Mouse (Mus musculus) hindbrain, embryonic 13.5 days (tissue): Measurements from ENCODE around the gene Atp10b. TPM values are rescaled to one million over a fixed set of nuclear protein-coding genes. Genes with fewer than 3 reads are reported as not detected.
A peak's percentile ranks its signal among the peaks of the same experiment; 100 is the strongest.

ENCODE experiments used
- ATAC-seq: fragments of 200-750 bp; cut with Nextera tagmentation; 2 replicates; pipeline ENCODE4 v1.8.0; 2017; ENCODE audit warnings: moderate TSS enrichment; ENCODE audit not compliant: low FRiP score
- H3K27ac ChIP-seq: fragments of 300-500 bp; sonication (generic); 2 replicates; pipeline ENCODE4 v1.5.1; 2015; ENCODE audit warnings: inconsistent platforms, mild to moderate bottlenecking, moderate library complexity
- H3K27me3 ChIP-seq: fragments of 300-500 bp; sonication (generic); 2 replicates; pipeline ENCODE4 v1.6.1; 2015; ENCODE audit warnings: mild to moderate bottlenecking, inconsistent platforms
- H3K36me3 ChIP-seq: fragments of 300-500 bp; sonication (generic); 2 replicates; pipeline ENCODE4 v1.6.1; 2015; ENCODE audit warnings: mild to moderate bottlenecking, inconsistent platforms
- H3K4me1 ChIP-seq: fragments of 300-500 bp; sonication (generic); replicated peaks from 2 replicates; pipeline ENCODE4 v1.6.1; 2015; ENCODE audit warnings: inconsistent platforms
- H3K4me2 ChIP-seq: fragments of 300-500 bp; sonication (generic); 2 replicates; pipeline ENCODE4 v1.6.1; 2015; ENCODE audit warnings: inconsistent platforms, mild to moderate bottlenecking, moderate library complexity
- H3K4me3 ChIP-seq: fragments of 300-500 bp; sonication (generic); 2 replicates; pipeline ENCODE4 v1.5.1; 2015; ENCODE audit warnings: mild to moderate bottlenecking, inconsistent platforms
- H3K9ac ChIP-seq: fragments of 300-500 bp; sonication (generic); 2 replicates; pipeline ENCODE4 v1.6.1; 2015; ENCODE audit warnings: mild to moderate bottlenecking, inconsistent platforms
- H3K9me3 ChIP-seq: fragments of 300-500 bp; sonication (generic); 2 replicates; pipeline ENCODE4 v1.6.1; 2016; ENCODE audit warnings: inconsistent platforms
- WGBS: fragments of 180-500 bp; shearing (Covaris S2); methylation state at CpG from one replicate; pipeline ENCODE4 v1.1.7; 2015; 5-methylcytosine and 5-hydroxymethylcytosine counted together
- polyA plus RNA-seq: library from polyadenylated mRNA; unstranded; fragments of >200 nt; fragmentation: Nextera tagmentation; extraction: Ambion mirVana; gene quantifications from 2 replicates; pipeline ENCODE4 v1.2.1, GENCODE M21; 2015

Atp10b gene
- polyA plus RNA-seq, 1 experiment from 2014 or later, result 0.60 TPM

DNA sequence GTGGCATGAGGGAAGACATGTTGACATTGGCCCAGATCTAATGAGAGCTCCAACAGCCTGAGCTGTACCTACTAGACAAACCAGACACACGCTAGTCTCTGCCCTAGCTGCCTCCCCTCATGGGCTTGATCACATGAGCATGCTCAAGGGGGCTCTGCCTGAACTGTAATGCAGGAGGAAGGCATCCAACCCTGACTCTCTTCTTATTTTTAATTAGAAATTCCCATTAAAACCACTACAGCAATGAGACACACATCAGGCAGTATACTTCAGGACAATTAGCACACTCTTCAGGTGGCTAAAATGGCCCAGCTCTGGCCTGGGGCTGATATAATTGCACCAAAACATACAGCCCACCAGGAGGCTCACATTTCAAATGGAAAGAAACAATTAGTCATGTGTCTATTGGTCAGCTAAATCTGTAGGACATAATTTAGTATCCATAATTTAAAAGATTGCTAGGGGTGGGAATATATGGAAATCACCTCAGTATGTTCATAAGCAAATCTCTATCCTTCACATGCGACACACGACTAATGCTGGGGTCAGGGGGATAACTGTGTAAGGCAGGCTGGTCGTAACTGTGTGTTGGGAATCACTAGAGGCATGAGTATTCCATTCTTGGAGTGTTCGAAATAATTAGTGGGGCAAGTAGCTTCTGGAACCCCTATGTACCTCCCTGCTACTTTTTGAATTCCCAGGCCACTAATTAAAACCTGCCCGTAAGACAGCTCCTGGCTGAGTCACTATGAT lies 120.0 kb downstream of the Atp10b start:
- Histone ChIP-seq H3K27me3 (no peaks in the 10 kb centered on the region), H3K9me3 (no peaks in the 10 kb centered on the region), H3K4me3 (no peak overlapping the region), H3K36me3 (no peaks in the 10 kb centered on the region), H3K27ac (peak overlapping the region; percentile 62), H3K4me2 (peak overlapping the region; percentile 33), H3K9ac (no peak overlapping the region), H3K4me1 (peaks cover 16% of the 10 kb centered on the region)
- 54% methylated on average over 6 of the region's 6 CpGs for WGBS
- ATAC-seq, result peak; percentile 75

DNA sequence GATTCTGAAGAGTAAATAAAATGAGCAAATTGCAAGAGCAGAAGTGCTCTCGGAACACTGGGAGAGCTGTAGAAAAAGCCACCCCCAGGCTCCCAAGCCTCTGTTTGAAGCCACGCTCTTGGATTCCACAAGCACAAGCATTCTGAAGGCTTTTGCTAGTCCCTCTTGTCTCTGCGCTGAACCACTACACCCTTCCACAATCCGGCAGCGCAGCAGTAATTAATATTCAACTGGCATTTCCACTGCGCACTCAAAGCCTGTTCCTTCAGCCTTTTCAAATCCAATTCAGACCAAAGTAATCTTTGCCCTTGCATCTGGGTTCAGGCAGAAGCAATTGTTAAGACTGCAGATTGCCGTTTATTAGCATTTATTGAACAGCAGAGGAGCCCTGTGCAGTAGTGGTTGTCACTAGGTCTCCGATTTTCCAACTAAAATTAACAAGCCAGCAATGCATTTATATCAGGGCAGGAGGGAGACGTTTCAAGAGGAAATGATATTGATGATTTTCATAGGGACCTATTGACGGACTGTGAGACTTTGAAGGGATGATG lies 120.7 kb downstream of the Atp10b start:
- Histone ChIP-seq H3K27ac (peak overlapping the region; percentile 62), H3K4me3 (no peak overlapping the region), H3K36me3 (no peaks in the 10 kb centered on the region), H3K9me3 (no peaks in the 10 kb centered on the region), H3K9ac (peak overlapping the region; percentile 15; the same call in 1 of the 2 replicates), H3K4me1 (peaks cover 16% of the 10 kb centered on the region), H3K4me2 (peak overlapping the region; percentile 33), H3K27me3 (no peaks in the 10 kb centered on the region)
- ATAC-seq, result peak; percentile 77
- WGBS, result 35% methylated on average over 10 of the region's 10 CpGs

DNA sequence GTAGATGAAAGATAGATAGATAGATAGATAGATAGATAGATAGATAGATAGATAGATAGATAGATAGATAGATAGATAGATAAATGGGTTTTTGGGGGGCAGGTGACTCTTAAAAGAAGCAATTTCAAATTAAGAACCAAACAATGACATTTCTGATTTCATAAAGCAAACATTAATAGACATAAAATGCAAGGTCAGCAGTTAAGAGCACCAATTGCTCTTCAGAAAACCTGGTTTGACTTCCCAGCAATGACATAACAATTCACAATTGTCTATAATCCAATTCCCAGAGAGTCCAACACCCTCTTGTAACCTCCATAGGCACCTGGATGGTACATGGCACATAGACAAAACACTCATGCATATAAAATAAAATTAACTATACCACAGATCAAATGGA lies 124.2 kb downstream of the Atp10b start:
- Histone ChIP-seq H3K27ac (no peak overlapping the region), H3K4me2 (no peak overlapping the region), H3K36me3 (no peaks in the 10 kb centered on the region), H3K9ac (no peak overlapping the region), H3K4me3 (no peak overlapping the region), H3K27me3 (no peaks in the 10 kb centered on the region), H3K9me3 (no peaks in the 10 kb centered on the region), H3K4me1 (peaks cover 16% of the 10 kb centered on the region)
- ATAC-seq, result no peak

DNA sequence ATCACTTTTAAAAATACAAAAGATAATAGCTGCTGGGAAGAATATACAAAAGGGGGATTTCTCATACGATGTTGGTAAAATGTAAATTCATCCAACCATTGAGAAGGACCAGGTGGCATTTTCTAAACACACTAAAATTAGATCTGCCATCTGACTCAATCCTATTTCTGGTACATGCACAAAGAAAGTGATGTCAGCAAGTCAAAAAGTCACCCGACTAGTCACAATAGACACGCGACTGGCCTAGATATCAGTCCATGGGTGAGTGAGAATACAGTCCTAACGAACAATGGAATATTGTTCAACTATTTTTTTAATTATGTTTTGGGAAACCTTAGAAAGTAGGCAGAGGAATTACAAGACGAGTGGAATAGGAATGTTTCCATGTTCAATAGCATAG lies 147.9 kb downstream of the Atp10b start:
- no peaks in the 10 kb centered on the region for H3K36me3 ChIP-seq
- H3K4me1 ChIP-seq, result no peaks in the 10 kb centered on the region
- H3K27me3 ChIP-seq, result no peaks in the 10 kb centered on the region
- H3K9me3 ChIP-seq, result no peaks in the 10 kb centered on the region
- no peak overlapping the region for H3K4me2 ChIP-seq
- ATAC-seq, result no peak
- H3K4me3 ChIP-seq, result no peak overlapping the region
- no peak overlapping the region for H3K9ac ChIP-seq
- H3K27ac ChIP-seq, result no peak overlapping the region
- WGBS, result 86% methylated on average over 6 of the region's 6 CpGs

DNA sequence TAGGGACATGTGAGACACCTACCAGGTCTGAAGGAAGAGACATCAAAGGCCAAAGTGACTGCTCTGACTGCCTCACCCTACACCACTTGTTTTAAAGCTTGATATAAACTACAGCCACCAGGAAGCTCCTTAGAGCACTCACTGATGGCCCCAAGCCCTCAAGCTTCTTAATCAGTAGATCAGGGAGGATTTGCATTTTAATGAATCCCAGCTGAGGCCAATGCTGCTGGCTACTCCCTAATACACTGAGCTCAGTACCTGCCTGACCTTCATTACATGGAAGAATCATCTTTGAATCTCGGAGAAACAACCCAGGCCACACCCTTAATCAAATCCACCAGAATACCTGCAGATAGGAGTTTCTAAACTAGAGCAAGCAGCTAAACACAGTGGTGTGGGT lies 161.3 kb downstream of the Atp10b start:
- no peak for ATAC-seq
- H3K4me1 ChIP-seq, result no peaks in the 10 kb centered on the region
- H3K27me3 ChIP-seq, result no peaks in the 10 kb centered on the region
- no peak overlapping the region for H3K4me2 ChIP-seq
- no peak overlapping the region for H3K9ac ChIP-seq
- H3K4me3 ChIP-seq, result no peak overlapping the region
- H3K36me3 ChIP-seq, result no peaks in the 10 kb centered on the region
- WGBS, result 50% methylated on average over 1 of the region's 1 CpGs
- no peaks in the 10 kb centered on the region for H3K9me3 ChIP-seq
- H3K27ac ChIP-seq, result no peak overlapping the region

Other genes starting within 250 kb of the Atp10b start
- gene Gm9972, start 114.1 kb upstream of the Atp10b start, polyA plus RNA-seq, result 0.25 TPM in 1 of 2 replicates, not detected in the other